Mouse (Mus musculus): ENCODE data around the gene Hist1h3h. TPM values are rescaled to one million over a fixed set of nuclear protein-coding genes. Genes with fewer than 3 reads are reported as not detected.
"Not testable (repeated sequence)": the region's sequence is repeated elsewhere in the genome, so short reads cannot be mapped to it uniquely, and the experiment has no call there.

Hist1h3h gene
- polyA plus RNA-seq, 1 experiment: 81.3 TPM

GRCm38 (mm10) chr13:21734010-21734905 lies 16.8 kb downstream of the Hist1h3h start:
- Histone ChIP-seq H3K4me1 (ENCODE audit: control insufficient read depth, insufficient read depth, insufficient read length) (no peaks in the 10 kb centered on the region), H3K4me3 (ENCODE audit: extremely low read depth, insufficient read depth, insufficient read length) (peak overlapping the region; percentile 55), H3K27ac (ENCODE audit: insufficient read depth, low read length) (peak overlapping the region; percentile 78), H3K27me3 (ENCODE audit: control insufficient read depth, insufficient read depth, low read length) (no peaks in the 10 kb centered on the region), H3K36me3 (ENCODE audit: control insufficient read depth, insufficient read depth, low read length) (no peaks in the 10 kb centered on the region)
- TF ChIP-seq POLR2A (IDR thresholded peaks at IDR 0.05; ENCODE audit: low read depth, low read length) (no peak), CTCF (IDR thresholded peaks at IDR 0.05; ENCODE audit: extremely low read depth, insufficient read depth, insufficient read length, insufficient replicate concordance) (peak; percentile 57; the same call in 1 of the 2 replicates)
- DNase-seq (ENCODE audit: low read depth in 1 of 2, low spot score in 2 of 2): peak; percentile 64 to 70
- under 1% methylated on average over 21 of the region's 21 CpGs for WGBS

GRCm38 (mm10) chr13:21734906-21735767 lies 17.7 kb downstream of the Hist1h3h start, which contains the start of gene Hist1h4j:
Gene Hist1h4j, plus strand, starts transcription at chr13:21735064.
- under 1% methylated on average over 50 of the region's 56 CpGs for WGBS
- H3K36me3 ChIP-seq (ENCODE audit: control insufficient read depth, insufficient read depth, low read length); H3K4me1 ChIP-seq (ENCODE audit: control insufficient read depth, insufficient read depth, insufficient read length); H3K27me3 ChIP-seq (ENCODE audit: control insufficient read depth, insufficient read depth, low read length): not testable (repeated sequence)
- peak within 1 kb of the TSS; percentile 55 for H3K4me3 ChIP-seq (ENCODE audit: extremely low read depth, insufficient read depth, insufficient read length)
- TF ChIP-seq POLR2A (IDR thresholded peaks at IDR 0.05; ENCODE audit: low read depth, low read length): peak; percentile 55
- H3K27ac ChIP-seq (ENCODE audit: insufficient read depth, low read length): peak within 1 kb of the TSS; percentile 78
- DNase-seq (ENCODE audit: low read depth in 1 of 2, low spot score in 2 of 2): peak in 1 of 2 experiments; percentile 68

GRCm38 (mm10) chr13:21745006-21745405 lies 27.5 kb downstream of the Hist1h3h start:
- no peak overlapping the region for H3K27ac ChIP-seq (ENCODE audit: insufficient read depth, low read length)
- 71% methylated on average over 1 of the region's 1 CpGs for WGBS
- TF ChIP-seq CTCF (IDR thresholded peaks at IDR 0.05; ENCODE audit: extremely low read depth, insufficient read depth, insufficient read length, insufficient replicate concordance) (no peak), POLR2A (IDR thresholded peaks at IDR 0.05; ENCODE audit: low read depth, low read length) (no peak)

GRCm38 (mm10) chr13:21749387-21750158 lies 32.1 kb downstream of the Hist1h3h start:
- peaks cover 7% of the 10 kb centered on the region for H3K4me1 ChIP-seq (ENCODE audit: control insufficient read depth, insufficient read depth, insufficient read length)
- WGBS: 11% methylated on average over 5 of the region's 5 CpGs
- peak overlapping the region; percentile 49 for H3K4me3 ChIP-seq (ENCODE audit: extremely low read depth, insufficient read depth, insufficient read length)
- H3K27me3 ChIP-seq (ENCODE audit: control insufficient read depth, insufficient read depth, low read length): no peaks in the 10 kb centered on the region
- no peak for DNase-seq (ENCODE audit: low read depth in 1 of 2, low spot score in 2 of 2)
- no peak for TF ChIP-seq POLR2A (IDR thresholded peaks at IDR 0.05; ENCODE audit: low read depth, low read length)
- no peak for TF ChIP-seq CTCF (IDR thresholded peaks at IDR 0.05; ENCODE audit: extremely low read depth, insufficient read depth, insufficient read length, insufficient replicate concordance)
- H3K36me3 ChIP-seq (ENCODE audit: control insufficient read depth, insufficient read depth, low read length): no peaks in the 10 kb centered on the region
- peak overlapping the region; percentile 18; the same call in 1 of the 2 replicates for H3K27ac ChIP-seq (ENCODE audit: insufficient read depth, low read length)

More at GRCm38 (mm10) chr13:21745006-21745405, 27.5 kb downstream of the Hist1h3h start:
- no peaks in the 10 kb centered on the region for H3K27me3 ChIP-seq (ENCODE audit: control insufficient read depth, insufficient read depth, low read length)
- no peak for DNase-seq (ENCODE audit: low read depth in 1 of 2, low spot score in 2 of 2)
- H3K4me3 ChIP-seq (ENCODE audit: extremely low read depth, insufficient read depth, insufficient read length): no peak overlapping the region
- peaks cover 3% of the 10 kb centered on the region for H3K4me1 ChIP-seq (ENCODE audit: control insufficient read depth, insufficient read depth, insufficient read length)
- no peaks in the 10 kb centered on the region for H3K36me3 ChIP-seq (ENCODE audit: control insufficient read depth, insufficient read depth, low read length)

- WGBS: under 1% methylated on average over 54 of the region's 56 CpGs
- peak within 1 kb of the TSS; percentile 60 for H3K4me3 ChIP-seq (ENCODE audit: extremely low read depth, insufficient read depth, insufficient read length)
- peak within 1 kb of the TSS; percentile 57 for H3K27ac ChIP-seq (ENCODE audit: insufficient read depth, low read length)
- not testable (repeated sequence) for H3K4me1 ChIP-seq (ENCODE audit: control insufficient read depth, insufficient read depth, insufficient read length); H3K27me3 ChIP-seq (ENCODE audit: control insufficient read depth, insufficient read depth, low read length); H3K36me3 ChIP-seq (ENCODE audit: control insufficient read depth, insufficient read depth, low read length)
- TF ChIP-seq POLR2A (IDR thresholded peaks at IDR 0.05; ENCODE audit: low read depth, low read length): peak; percentile 52
- peak in 1 of 2 experiments; percentile 86 for DNase-seq (ENCODE audit: low read depth in 1 of 2, low spot score in 2 of 2)
These were observed 32.9 kb downstream of the Hist1h3h start, which contains the start of gene Hist1h4k for GRCm38 (mm10) chr13:21750159-21751017. Gene Hist1h4k, minus strand, starts transcription at chr13:21750505.

Data from spleen, adult 2 months (tissue).